Mouse (Mus musculus) left cerebral cortex, postnatal 4 days (tissue): ENCODE measurements around the gene Timm22. TPM values are rescaled to one million over a fixed set of nuclear protein-coding genes. Genes with fewer than 3 reads are reported as not detected.
A peak's percentile ranks its signal among the peaks of the same experiment; 100 is the strongest.

Experiments used
- DNase-seq: peaks from one replicate; pipeline ENCODE4 v3.0.0-alpha.2; 2022
- intact Hi-C: fragments of 180-260 bp; cut with DNase I; formaldehyde crosslinking; loops from one replicate; pipeline ENCODE4 v1.15.1; 2025
- total RNA-seq, 2 experiments: library from RNA; stranded (reverse); gene quantifications; 2 replicates each; pipeline ENCODE4 v1.2.3; 2021

Gene Timm22
- total RNA-seq, 2 experiments from 2014 or later: 34.1 to 38.0 TPM

- intact Hi-C loops: no loop called here
- DNase-seq: no peak
These were observed 22.3 kb downstream of the Timm22 start for GRCm38 (mm10) chr11:76429046-76429445.

GRCm38 (mm10) chr11:76429556-76429955 lies 22.8 kb downstream of the Timm22 start:
- DNase-seq: peak; percentile 50
- intact Hi-C loops: no loop called here

- intact Hi-C loops: no loop called here
- DNase-seq: no peak
These were observed 23.3 kb downstream of the Timm22 start for GRCm38 (mm10) chr11:76429966-76430631.

- DNase-seq: peak; percentile 88
These were observed 29.3 kb downstream of the Timm22 start for GRCm38 (mm10) chr11:76436009-76436408.

GRCm38 (mm10) chr11:76436864-76437437 lies 30.2 kb downstream of the Timm22 start:
- intact Hi-C loops: no loop called here
- DNase-seq: peak; percentile 63

More at GRCm38 (mm10) chr11:76436009-76436408, 29.3 kb downstream of the Timm22 start:
- intact Hi-C loops: no loop called here

- peak; percentile 53 for DNase-seq
- intact Hi-C loops: no loop called here
These were observed 32.9 kb downstream of the Timm22 start for GRCm38 (mm10) chr11:76439666-76440065.

GRCm38 (mm10) chr11:76445459-76445858 lies 38.7 kb downstream of the Timm22 start:
- intact Hi-C loops: no loop called here
- no peak for DNase-seq

- intact Hi-C loops: no loop called here
- DNase-seq: no peak
These were observed 39.5 kb downstream of the Timm22 start for GRCm38 (mm10) chr11:76446251-76446650.

- peak; percentile 86 for DNase-seq
- intact Hi-C loops: no loop called here
These were observed 42.9 kb downstream of the Timm22 start for GRCm38 (mm10) chr11:76449520-76450201.

- intact Hi-C loops: no loop called here
- DNase-seq: no peak
These were observed 43.4 kb downstream of the Timm22 start for GRCm38 (mm10) chr11:76450202-76450561.

- intact Hi-C loops: loop anchor here (2.0 kb wide), 1 partner anchor 44 kb away; no protein-coding TSS in a partner anchor
- peak; percentile 84 for DNase-seq
These were observed 47.7 kb downstream of the Timm22 start for GRCm38 (mm10) chr11:76454492-76454891.

GRCm38 (mm10) chr11:76456233-76456632 lies 49.5 kb downstream of the Timm22 start:
- intact Hi-C loops: no loop called here
- DNase-seq: peak; percentile 92

GRCm38 (mm10) chr11:76456897-76457296 lies 50.1 kb downstream of the Timm22 start:
- DNase-seq: no peak
- intact Hi-C loops: no loop called here

- intact Hi-C loops: no loop called here
- no peak for DNase-seq
These were observed 52.0 kb downstream of the Timm22 start for GRCm38 (mm10) chr11:76458730-76459129.

GRCm38 (mm10) chr11:76459489-76459888 lies 52.7 kb downstream of the Timm22 start:
- DNase-seq: no peak
- intact Hi-C loops: no loop called here

GRCm38 (mm10) chr11:76461201-76461600 lies 54.4 kb downstream of the Timm22 start:
- intact Hi-C loops: loop anchor here (5.0 kb wide), 1 partner anchor 36 kb away; no protein-coding TSS in a partner anchor
- DNase-seq: no peak

- no peak for DNase-seq
- intact Hi-C loops: loop anchor here (5.0 kb wide), 1 partner anchor 36 kb away; no protein-coding TSS in a partner anchor
These were observed 54.9 kb downstream of the Timm22 start for GRCm38 (mm10) chr11:76461696-76462095.

GRCm38 (mm10) chr11:76465879-76466278 lies 59.1 kb downstream of the Timm22 start:
- DNase-seq: no peak
- intact Hi-C loops: no loop called here
